Mouse (Mus musculus): ENCODE results near the gene Vmn1r111.
"Not testable (repeated sequence)": the region's sequence is repeated elsewhere in the genome, so short reads cannot be mapped to it uniquely, and the experiment has no call there.

Gene Vmn1r111

DNA sequence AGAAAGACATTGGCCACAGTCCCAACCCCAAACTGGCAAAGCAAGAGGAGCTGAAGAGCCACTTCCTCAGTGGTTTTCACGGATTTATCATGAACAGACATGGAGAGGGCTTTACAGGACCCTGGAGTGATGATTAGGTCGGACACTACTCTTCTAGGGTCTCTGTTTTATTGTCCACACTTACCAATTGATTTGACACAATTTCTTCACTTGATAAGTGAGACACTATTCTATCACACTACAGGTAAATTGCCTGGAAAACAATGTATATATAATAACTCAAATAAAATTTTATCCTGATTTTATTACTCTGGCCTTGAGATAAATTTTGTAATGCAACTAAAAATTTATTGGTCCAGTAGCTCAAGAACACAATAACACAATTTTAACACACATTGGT is at the start of gene Vmn1r111:
Gene Vmn1r111, minus strand, starts transcription at position 101 of the 400 bp plus-strand sequence.
- not testable (repeated sequence) for DNase-seq

DNA sequence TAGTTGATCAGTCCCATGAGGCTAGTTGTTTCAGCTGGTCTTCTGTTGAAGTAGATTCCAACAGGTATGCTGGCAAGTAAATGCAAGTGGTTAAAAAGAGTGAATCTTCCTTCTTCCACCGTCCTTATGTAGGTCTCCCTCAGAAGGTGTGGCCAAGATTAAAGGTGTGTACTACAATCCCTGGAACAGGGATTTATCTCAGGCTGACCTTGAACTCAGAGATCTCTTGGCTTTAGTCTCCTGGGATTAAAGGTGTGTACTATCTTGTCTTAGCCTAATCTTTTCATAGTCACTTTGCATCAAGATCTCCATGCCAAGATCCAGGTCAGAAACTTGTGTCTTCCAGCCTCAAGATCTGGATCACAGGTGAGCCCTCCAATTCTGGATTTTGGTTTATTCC is 27.5 kb upstream of the Vmn1r111 start, which contains the start of gene Gm10668:
Gene Gm10668, minus strand, starts transcription at position 101 of the 400 bp plus-strand sequence.
- DNase-seq = not testable (repeated sequence)

DNA sequence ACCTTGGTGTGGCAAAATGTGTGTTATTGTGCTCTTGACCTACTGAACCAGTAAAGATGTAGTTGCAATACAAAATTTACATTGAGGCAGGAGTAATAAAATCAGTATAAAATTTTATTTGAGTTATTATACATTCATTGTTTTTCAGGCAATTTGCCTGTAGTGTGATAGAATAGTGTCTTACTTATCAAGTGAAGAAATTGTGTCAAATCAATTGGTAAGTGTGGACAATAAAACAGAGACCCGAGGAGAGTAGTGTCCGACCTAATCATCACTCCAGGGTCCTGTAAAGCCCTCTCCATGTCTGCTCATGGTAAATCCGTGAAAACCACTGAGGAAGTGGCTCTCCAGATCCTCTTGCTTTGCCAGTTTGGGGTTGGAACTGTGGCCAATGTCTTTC is 34.4 kb downstream of the Vmn1r111 start, which contains the start of gene Vmn1r107:
Gene Vmn1r107, plus strand, starts transcription at position 301 of the 400 bp plus-strand sequence.
- not testable (repeated sequence) for DNase-seq

All from liver (tissue).